Mouse (Mus musculus) neural tube, embryonic 12.5 days (tissue): Measurements from ENCODE around the gene Cyld. TPM values are rescaled to one million over a fixed set of nuclear protein-coding genes. Genes with fewer than 3 reads are reported as not detected.
"Not testable (repeated sequence)": the region's sequence is repeated elsewhere in the genome, so short reads cannot be mapped to it uniquely, and the experiment has no call there.

Experiments used
- ATAC-seq: fragments of 200-750 bp; cut with Nextera tagmentation; 2 replicates; pipeline ENCODE4 v1.8.0; 2017; ENCODE audit warnings: low read depth, mild to moderate bottlenecking, moderate TSS enrichment, moderate library complexity; ENCODE audit not compliant: low FRiP score
- H3K27ac ChIP-seq: fragments of 300-500 bp; sonication (generic); 2 replicates; pipeline ENCODE4 v1.5.1; 2016
- H3K27me3 ChIP-seq: fragments of 300-500 bp; sonication (generic); replicated peaks from 2 replicates; pipeline ENCODE4 v1.6.1; 2016; ENCODE audit warnings: mild to moderate bottlenecking
- H3K36me3 ChIP-seq: fragments of 300-500 bp; sonication (generic); 2 replicates; pipeline ENCODE4 v1.6.1; 2016; ENCODE audit warnings: mild to moderate bottlenecking
- H3K4me1 ChIP-seq: fragments of 300-500 bp; sonication (generic); 2 replicates; pipeline ENCODE4 v1.6.1; 2016
- H3K4me2 ChIP-seq: fragments of 300-500 bp; sonication (generic); replicated peaks from 2 replicates; pipeline ENCODE4 v1.6.1; 2016; ENCODE audit warnings: mild to moderate bottlenecking
- H3K4me3 ChIP-seq: fragments of 300-500 bp; sonication (generic); 2 replicates; pipeline ENCODE4 v1.5.1; 2016
- H3K9ac ChIP-seq: fragments of 300-500 bp; sonication (generic); 2 replicates; pipeline ENCODE4 v1.6.1; 2016; ENCODE audit warnings: mild to moderate bottlenecking
- H3K9me3 ChIP-seq: fragments of 300-500 bp; sonication (generic); 2 replicates; pipeline ENCODE4 v1.6.1; 2016; ENCODE audit warnings: mild to moderate bottlenecking
- WGBS: fragments of 180-500 bp; shearing (Covaris S2); methylation state at CpG from one replicate; pipeline ENCODE4 v1.1.7; 2016; 5-methylcytosine and 5-hydroxymethylcytosine counted together
- polyA plus RNA-seq: library from polyadenylated mRNA; unstranded; fragments of >200 nt; fragmentation: Nextera tagmentation; extraction: Ambion mirVana; gene quantifications from 2 replicates; pipeline ENCODE4 v1.2.1, GENCODE M21; 2016

Gene Cyld
- polyA plus RNA-seq, 1 experiment from 2014 or later: 18.6 TPM

GRCm38 (mm10) chr8:88771241-88771640, 74.4 kb downstream of the Cyld start:
- no peak overlapping the region for H3K4me3 ChIP-seq
- no peak overlapping the region for H3K9ac ChIP-seq
- ATAC-seq: no peak
- H3K4me1 ChIP-seq: peaks cover 14% of the 10 kb centered on the region
- no peak overlapping the region for H3K27ac ChIP-seq
- no peak overlapping the region for H3K4me2 ChIP-seq
- no peaks in the 10 kb centered on the region for H3K27me3 ChIP-seq
- WGBS: 79% methylated on average over 7 of the region's 7 CpGs
- no peaks in the 10 kb centered on the region for H3K36me3 ChIP-seq
- H3K9me3 ChIP-seq: peaks cover 14% of the 10 kb centered on the region; the same call in 1 of the 2 replicates

DNA sequence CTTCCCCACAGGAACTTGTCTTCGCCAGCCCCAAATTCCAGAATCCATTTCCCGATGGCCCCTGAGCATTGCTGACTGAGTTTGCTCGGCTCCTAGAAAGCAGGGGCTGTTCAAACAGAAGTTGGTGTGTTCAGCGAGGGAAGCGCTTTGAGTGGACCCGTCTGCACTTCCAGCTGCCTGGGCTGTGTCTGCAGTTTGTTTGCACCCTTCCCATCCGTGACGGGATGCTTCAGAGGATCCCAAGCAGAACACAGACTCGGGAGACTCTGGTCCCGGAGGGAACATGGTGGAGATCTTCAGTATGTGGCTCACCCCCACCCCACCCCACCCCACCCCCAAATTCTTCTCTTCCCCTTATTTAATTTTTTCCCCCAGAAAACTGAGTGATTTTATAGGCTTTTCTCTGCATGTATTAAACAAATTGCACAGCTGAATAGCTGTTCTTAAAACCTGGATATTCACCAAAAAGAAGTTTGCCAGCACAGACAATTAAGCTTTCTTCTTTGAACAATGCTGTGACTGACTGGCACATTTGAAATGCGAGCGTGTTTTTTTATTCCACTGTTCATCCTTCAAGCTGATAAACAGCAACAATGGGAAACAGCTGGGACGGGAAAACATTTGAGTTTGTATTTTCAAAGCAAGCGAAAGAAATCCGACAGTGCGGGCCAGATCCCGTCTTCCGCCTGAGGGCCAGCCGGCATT, 77.9 kb downstream of the Cyld start:
- H3K9me3 ChIP-seq: peaks cover 3% of the 10 kb centered on the region; the same call in 1 of the 2 replicates
- H3K36me3 ChIP-seq: no peaks in the 10 kb centered on the region
- no peaks in the 10 kb centered on the region for H3K27me3 ChIP-seq
- ATAC-seq: no peak
- H3K27ac ChIP-seq: no peak overlapping the region
- 51% methylated on average over 19 of the region's 19 CpGs for WGBS
- H3K4me2 ChIP-seq: 0 out of 2 replicates have a peak overlapping the region, but pooled peaks have one; percentile 5
- H3K4me3 ChIP-seq: no peak overlapping the region
- H3K9ac ChIP-seq: no peak overlapping the region
- peaks cover 14% of the 10 kb centered on the region for H3K4me1 ChIP-seq

DNA sequence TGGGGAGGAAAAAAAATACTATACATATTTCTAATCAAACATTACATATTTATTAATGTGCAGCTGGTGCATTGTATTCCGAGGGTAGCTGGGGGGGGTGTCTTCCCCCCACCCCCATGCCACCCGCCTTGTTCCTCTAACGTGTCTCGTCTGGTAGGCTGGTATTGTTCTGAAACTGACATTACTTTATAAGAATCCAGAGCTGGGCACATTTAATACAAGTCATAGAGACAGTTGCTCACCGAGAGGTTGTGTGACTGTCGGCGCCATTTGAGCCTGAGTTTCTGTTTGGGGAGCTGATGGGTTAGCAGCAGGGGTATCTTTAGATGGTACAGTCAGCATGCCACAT, 78.4 kb downstream of the Cyld start:
- ATAC-seq: no peak
- Histone ChIP-seq H3K9ac (no peak overlapping the region), H3K4me3 (no peak overlapping the region), H3K4me2 (no peak overlapping the region), H3K9me3 (no peaks in the 10 kb centered on the region), H3K4me1 (peaks cover 14% of the 10 kb centered on the region), H3K27me3 (no peaks in the 10 kb centered on the region), H3K36me3 (no peaks in the 10 kb centered on the region), H3K27ac (no peak overlapping the region)
- 75% methylated on average over 7 of the region's 7 CpGs for WGBS

GRCm38 (mm10) chr8:88780142-88780541, 83.3 kb downstream of the Cyld start:
- ATAC-seq: no peak
- no peak overlapping the region for H3K4me2 ChIP-seq
- no peaks in the 10 kb centered on the region for H3K27me3 ChIP-seq
- 74% methylated on average over 3 of the region's 3 CpGs for WGBS
- peaks cover 6% of the 10 kb centered on the region for H3K4me1 ChIP-seq
- no peaks in the 10 kb centered on the region for H3K9me3 ChIP-seq
- no peak overlapping the region for H3K27ac ChIP-seq
- H3K36me3 ChIP-seq: no peaks in the 10 kb centered on the region
- H3K9ac ChIP-seq: no peak overlapping the region
- H3K4me3 ChIP-seq: no peak overlapping the region

DNA sequence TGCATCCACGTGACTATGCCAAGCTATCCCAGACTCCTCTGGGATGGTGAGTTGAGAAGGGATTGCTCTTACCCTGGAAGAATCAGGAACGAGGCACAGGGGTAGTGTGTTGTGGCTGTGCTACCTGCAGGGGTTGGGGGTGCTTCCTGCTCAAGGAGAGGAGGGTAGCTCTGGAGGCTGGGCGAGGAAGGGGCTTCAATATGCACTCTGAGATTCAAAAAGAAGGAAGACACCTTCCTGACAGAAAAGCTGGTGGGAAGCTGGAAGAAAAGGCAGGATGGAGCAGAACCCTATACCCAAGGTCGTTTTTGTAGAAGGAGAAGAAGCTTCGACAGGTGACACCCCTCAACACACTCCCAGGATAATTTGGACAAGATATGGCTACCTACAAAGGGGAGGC, 84.5 kb downstream of the Cyld start:
- Histone ChIP-seq H3K4me3 (no peak overlapping the region), H3K4me2 (no peak overlapping the region), H3K9me3 (no peaks in the 10 kb centered on the region), H3K4me1 (no peaks in the 10 kb centered on the region), H3K36me3 (no peaks in the 10 kb centered on the region), H3K27me3 (no peaks in the 10 kb centered on the region), H3K9ac (no peak overlapping the region), H3K27ac (no peak overlapping the region)
- WGBS: 83% methylated on average over 5 of the region's 5 CpGs
- ATAC-seq: no peak

- Histone ChIP-seq H3K4me3 (no peak overlapping the region), H3K9ac (no peak overlapping the region), H3K9me3 (no peaks in the 10 kb centered on the region), H3K36me3 (no peaks in the 10 kb centered on the region), H3K27ac (no peak overlapping the region), H3K4me2 (no peak overlapping the region), H3K27me3 (no peaks in the 10 kb centered on the region), H3K4me1 (no peaks in the 10 kb centered on the region)
- 69% methylated on average over 1 of the region's 1 CpGs for WGBS
- no peak for ATAC-seq
Observed at GRCm38 (mm10) chr8:88783722-88784121, 86.9 kb downstream of the Cyld start.

DNA sequence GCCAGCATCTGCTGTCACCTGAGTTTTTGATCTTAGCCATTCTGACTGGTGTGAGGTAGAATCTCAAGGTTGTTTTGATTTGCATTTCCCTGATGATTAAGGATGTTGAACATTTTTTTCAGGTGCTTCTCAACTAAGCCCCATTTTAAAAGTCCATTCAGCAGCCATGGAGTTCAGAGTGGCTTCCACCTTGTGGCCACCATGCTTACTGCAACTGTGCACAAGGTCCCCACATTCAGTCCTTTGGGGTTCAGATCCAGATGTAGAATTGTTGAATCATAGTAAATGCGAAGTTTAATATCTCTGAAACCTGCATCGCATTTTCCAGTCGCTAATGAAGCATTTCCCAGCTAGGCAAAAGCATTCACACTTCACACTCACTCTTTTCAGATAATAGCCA, 91.5 kb downstream of the Cyld start:
- not testable (repeated sequence) for H3K4me3 ChIP-seq, H3K36me3 ChIP-seq, H3K27me3 ChIP-seq, H3K4me1 ChIP-seq, H3K4me2 ChIP-seq, H3K9me3 ChIP-seq, ATAC-seq, H3K9ac ChIP-seq, H3K27ac ChIP-seq
- WGBS: 75% methylated on average over 3 of the region's 3 CpGs

DNA sequence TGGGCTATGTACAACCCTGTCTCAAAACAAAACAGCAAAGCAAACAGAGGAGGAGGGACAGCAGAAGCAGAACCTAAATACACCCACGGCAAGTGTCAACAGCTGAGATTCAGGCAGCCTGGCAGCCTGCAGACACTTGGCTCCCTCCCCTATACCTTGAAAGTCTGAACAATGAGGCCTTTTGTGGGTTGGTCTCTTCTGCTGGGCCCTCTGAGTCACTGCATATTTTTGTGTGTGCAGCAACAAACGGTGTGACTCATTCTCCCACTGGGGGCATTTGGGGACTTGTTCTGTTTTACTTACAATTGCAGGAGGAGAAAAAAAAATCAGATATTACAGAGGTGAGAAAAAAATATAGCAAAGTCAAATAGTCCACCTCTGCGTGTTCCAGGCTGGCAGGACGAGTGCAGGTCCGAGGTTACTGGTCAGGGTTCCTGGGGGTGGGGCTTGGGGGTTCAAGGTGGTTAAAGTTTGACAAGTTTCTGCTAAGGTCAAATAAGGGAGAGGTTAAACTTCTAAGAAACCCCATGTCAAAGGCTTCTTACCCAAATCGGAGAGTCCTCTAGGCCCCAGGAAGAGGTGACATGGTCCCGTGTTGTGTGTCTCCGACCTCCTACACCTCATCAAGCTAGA, 96.0 kb downstream of the Cyld start:
- no peak overlapping the region for H3K4me3 ChIP-seq
- H3K27me3 ChIP-seq: no peaks in the 10 kb centered on the region
- no peak overlapping the region for H3K9ac ChIP-seq
- no peaks in the 10 kb centered on the region for H3K36me3 ChIP-seq
- H3K27ac ChIP-seq: no peak overlapping the region
- peaks cover 12% of the 10 kb centered on the region for H3K4me1 ChIP-seq
- no peaks in the 10 kb centered on the region for H3K9me3 ChIP-seq
- no peak overlapping the region for H3K4me2 ChIP-seq
- no peak for ATAC-seq
- 71% methylated on average over 8 of the region's 8 CpGs for WGBS

DNA sequence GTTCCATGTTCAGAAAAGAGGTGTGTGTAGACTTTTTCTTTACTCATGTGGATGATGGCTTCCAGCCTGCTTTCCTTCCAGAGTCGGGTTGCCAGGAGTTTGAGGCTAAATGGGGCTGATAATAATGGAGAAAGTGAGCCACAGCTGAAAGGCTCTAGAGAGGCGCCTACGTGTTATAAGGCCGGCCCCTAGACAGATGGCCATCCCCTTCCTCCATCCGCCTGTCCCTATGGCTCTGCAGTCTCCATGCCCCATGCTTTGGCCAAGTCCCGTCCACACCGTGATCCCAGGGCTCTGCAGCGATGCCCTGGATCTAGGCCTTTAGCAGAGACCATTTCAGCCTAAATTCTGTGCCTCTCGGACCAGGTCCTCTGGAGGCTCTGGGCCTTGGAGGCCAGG, 96.5 kb downstream of the Cyld start:
- 81% methylated on average over 9 of the region's 9 CpGs for WGBS
- Histone ChIP-seq H3K9me3 (no peaks in the 10 kb centered on the region), H3K9ac (no peak overlapping the region), H3K27ac (no peak overlapping the region), H3K4me2 (0 out of 2 replicates have a peak overlapping the region, but pooled peaks have one; percentile 9), H3K4me3 (no peak overlapping the region), H3K4me1 (peaks cover 12% of the 10 kb centered on the region), H3K27me3 (no peaks in the 10 kb centered on the region), H3K36me3 (no peaks in the 10 kb centered on the region)
- 0 out of 2 replicates have a peak, but pooled peaks have one; percentile 22 for ATAC-seq

- H3K4me2 ChIP-seq: peak overlapping the region; percentile 9; the same call in 1 of the 2 replicates
- H3K9me3 ChIP-seq: no peaks in the 10 kb centered on the region
- no peaks in the 10 kb centered on the region for H3K27me3 ChIP-seq
- no peak overlapping the region for H3K9ac ChIP-seq
- H3K4me1 ChIP-seq: peaks cover 12% of the 10 kb centered on the region
- ATAC-seq: peak; percentile 70
- no peaks in the 10 kb centered on the region for H3K36me3 ChIP-seq
- no peak overlapping the region for H3K27ac ChIP-seq
- 68% methylated on average over 24 of the region's 24 CpGs for WGBS
- no peak overlapping the region for H3K4me3 ChIP-seq
Observed at GRCm38 (mm10) chr8:88793746-88794614, 97.2 kb downstream of the Cyld start.

- no peak overlapping the region for H3K4me2 ChIP-seq
- no peaks in the 10 kb centered on the region for H3K36me3 ChIP-seq
- no peak overlapping the region for H3K4me3 ChIP-seq
- H3K27me3 ChIP-seq: no peaks in the 10 kb centered on the region
- H3K4me1 ChIP-seq: peaks cover 12% of the 10 kb centered on the region
- no peak overlapping the region for H3K27ac ChIP-seq
- no peak overlapping the region for H3K9ac ChIP-seq
- 76% methylated on average over 7 of the region's 7 CpGs for WGBS
- H3K9me3 ChIP-seq: no peaks in the 10 kb centered on the region
- ATAC-seq: no peak
Observed at GRCm38 (mm10) chr8:88794615-88794907, 97.7 kb downstream of the Cyld start.

DNA sequence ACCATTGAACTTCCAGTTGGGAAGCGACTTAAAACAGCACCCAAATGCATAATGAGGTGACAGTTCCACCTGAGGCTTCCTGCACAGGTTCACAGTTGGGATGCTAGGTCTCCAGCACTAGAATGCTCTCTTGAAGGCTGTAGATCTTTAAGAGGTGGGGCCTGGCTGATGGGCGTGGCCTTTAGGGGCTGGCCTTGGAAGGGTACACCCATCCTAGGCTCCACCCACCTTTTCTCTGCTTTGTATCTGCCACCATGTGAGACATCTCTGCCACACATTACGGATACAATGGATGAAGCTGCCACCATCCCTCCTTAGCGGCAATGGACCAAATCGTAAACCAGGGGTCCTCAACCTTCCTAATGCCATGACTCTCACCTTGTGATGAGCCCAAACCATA, 99.1 kb downstream of the Cyld start:
- 85% methylated on average over 5 of the region's 5 CpGs for WGBS
- Histone ChIP-seq H3K4me2 (no peak overlapping the region), H3K9ac (no peak overlapping the region), H3K9me3 (no peaks in the 10 kb centered on the region), H3K27me3 (no peaks in the 10 kb centered on the region), H3K4me3 (no peak overlapping the region), H3K4me1 (peaks cover 12% of the 10 kb centered on the region), H3K36me3 (no peaks in the 10 kb centered on the region), H3K27ac (no peak overlapping the region)
- ATAC-seq: no peak
